Comparison of ENCODE assay signal across 8 mouse cellular contexts in the genomic region with DNA sequence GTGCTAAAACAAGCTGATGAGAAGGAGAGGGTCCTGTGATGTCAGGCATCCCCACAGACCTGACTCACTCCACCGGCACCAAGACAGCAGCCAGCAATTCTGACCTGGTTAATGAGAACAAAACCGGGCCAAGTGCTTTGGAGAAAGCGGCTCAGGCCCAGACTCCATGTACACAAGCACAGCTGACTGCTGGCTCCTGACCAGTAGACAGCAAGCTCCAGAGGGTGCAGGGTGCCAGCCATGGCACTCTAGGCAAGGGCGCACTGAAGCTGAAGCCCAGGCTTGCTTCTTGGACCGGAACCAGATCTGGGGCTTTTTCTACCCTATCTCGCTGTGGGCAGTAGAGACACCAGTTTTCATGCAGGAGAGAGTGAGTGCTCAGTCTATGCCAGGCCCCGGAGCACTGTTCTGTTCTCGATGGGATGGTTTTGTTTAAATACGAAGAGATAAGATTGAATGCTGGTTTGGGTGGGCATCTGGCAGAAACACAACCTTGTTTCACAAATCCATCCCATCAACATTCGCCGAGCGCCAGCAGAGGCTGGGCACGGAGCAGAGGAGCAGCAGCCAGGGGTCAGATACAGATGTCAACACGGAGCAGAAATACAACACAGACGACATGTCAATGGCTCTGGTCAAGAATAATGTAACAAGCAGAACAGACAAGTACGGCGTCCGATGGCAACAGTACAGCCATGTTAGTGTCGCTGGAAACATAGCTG.
DNase-seq lines count a peak whose midpoint lies in the region; ATAC-seq and TF ChIP-seq lines count a peak whose summit lies in the region.

No protein-coding gene starts in this region.

- no peak overlapping the region; the same call in 1 of the 2 replicates for H3K9ac ChIP-seq in hindbrain, postnatal 0 days (replicated peaks; ENCODE audit: low read length)
- no peak overlapping the region for H3K9ac ChIP-seq in hindbrain, embryonic 12.5 days
- H3K9ac ChIP-seq in forebrain, postnatal 0 days: no peak overlapping the region

- no peak for TF ChIP-seq CTCF in hindbrain, postnatal 0 days (IDR thresholded peaks at IDR 0.05; ENCODE audit: low read depth)
- no peak for TF ChIP-seq CTCF in forebrain, postnatal 0 days (IDR thresholded peaks at IDR 0.05; ENCODE audit: low read depth)

- DNase-seq in hindbrain, postnatal 0 days (ENCODE audit: low spot score): peak; percentile 63
- peak; percentile 70 for DNase-seq in brain, adult 2 months (ENCODE audit: low read depth, low spot score)
- peak; percentile 51 for DNase-seq in forebrain, postnatal 0 days
- peak; percentile 65 for DNase-seq in heart, postnatal 4 days
- no peak for DNase-seq in right cerebral cortex, postnatal 4 days
- no peak for DNase-seq in retina, postnatal 1 day
- DNase-seq in kidney, adult 9 months: no peak

- H3K9me3 ChIP-seq in hindbrain, postnatal 0 days (ENCODE audit: low read length): no peaks in the 10 kb centered on the region
- H3K9me3 ChIP-seq in hindbrain, embryonic 12.5 days (replicated peaks): no peaks in the 10 kb centered on the region
- no peaks in the 10 kb centered on the region for H3K9me3 ChIP-seq in forebrain, postnatal 0 days (ENCODE audit: low read length)

- H3K4me2 ChIP-seq in hindbrain, postnatal 0 days (ENCODE audit: low read depth, low read length): peak overlapping the region; percentile 30; the same call in 1 of the 2 replicates
- no peak overlapping the region for H3K4me2 ChIP-seq in hindbrain, embryonic 12.5 days (replicated peaks)
- no peak overlapping the region for H3K4me2 ChIP-seq in forebrain, postnatal 0 days (ENCODE audit: low read depth)

- peak; percentile 84 for ATAC-seq in hindbrain, postnatal 0 days
- ATAC-seq in hindbrain, embryonic 12.5 days (ENCODE audit: low FRiP score): no peak
- peak; percentile 76 for ATAC-seq in forebrain, postnatal 0 days

- no peaks in the 10 kb centered on the region for H3K4me1 ChIP-seq in hindbrain, postnatal 0 days (ENCODE audit: insufficient read depth, low read length)
- 0 out of 2 replicates have a peak, but pooled peaks cover 4% of the 10 kb centered on the region for H3K4me1 ChIP-seq in hindbrain, embryonic 12.5 days
- H3K4me1 ChIP-seq in forebrain, postnatal 0 days (ENCODE audit: insufficient read depth): no peaks in the 10 kb centered on the region

- 64% methylated on average over 19 of the region's 19 CpGs for WGBS in hindbrain, postnatal 0 days
- 95% methylated on average over 19 of the region's 19 CpGs for WGBS in hindbrain, embryonic 12.5 days
- 64% methylated on average over 19 of the region's 19 CpGs for WGBS in forebrain, postnatal 0 days

- H3K36me3 ChIP-seq in hindbrain, postnatal 0 days (ENCODE audit: insufficient read depth, low read length): no peaks in the 10 kb centered on the region
- no peaks in the 10 kb centered on the region for H3K36me3 ChIP-seq in hindbrain, embryonic 12.5 days
- H3K36me3 ChIP-seq in forebrain, postnatal 0 days (ENCODE audit: insufficient read depth): no peaks in the 10 kb centered on the region

- no peak overlapping the region for H3K4me3 ChIP-seq in hindbrain, postnatal 0 days (ENCODE audit: low read length)
- H3K4me3 ChIP-seq in hindbrain, embryonic 12.5 days: no peak overlapping the region
- no peak overlapping the region for H3K4me3 ChIP-seq in forebrain, postnatal 0 days (ENCODE audit: low read depth, low read length)

- no peak overlapping the region for H3K27ac ChIP-seq in hindbrain, postnatal 0 days
- no peak overlapping the region for H3K27ac ChIP-seq in hindbrain, embryonic 12.5 days
- H3K27ac ChIP-seq in forebrain, postnatal 0 days (ENCODE audit: low read depth, low read length): no peak overlapping the region

- H3K27me3 ChIP-seq in hindbrain, postnatal 0 days (ENCODE audit: insufficient read depth, low read length): no peaks in the 10 kb centered on the region
- no peaks in the 10 kb centered on the region for H3K27me3 ChIP-seq in hindbrain, embryonic 12.5 days
- H3K27me3 ChIP-seq in forebrain, postnatal 0 days (ENCODE audit: insufficient read depth, low read length): no peaks in the 10 kb centered on the region

Comparison
In these comparisons a context has a peak if more than half of its experiments do, and no peak if none do; other contexts are left out.
1. DNase-seq: peak in hindbrain, postnatal 0 days (single experiment), brain, adult 2 months (single experiment), forebrain, postnatal 0 days (single experiment) and heart, postnatal 4 days (single experiment); none in right cerebral cortex, postnatal 4 days (single experiment), retina, postnatal 1 day (single experiment) and kidney, adult 9 months (single experiment).